Mouse (Mus musculus) CH12F3 (cell line): Measurements from ENCODE around the gene Gm4491.

ENCODE experiments used
- in situ Hi-C: fragments of 300-500 bp; cut with MboI; formaldehyde crosslinking; loops from 2 replicates; pipeline ENCODE4 v1.14.3; 2020; ENCODE audit warnings: low sequenced_read_pairs

Gm4491 gene

GRCm38 (mm10) chr14:57115823-57116544 lies at the start of gene Gm4491:
Gene Gm4491 (minus strand): TSS chr14:57115883.
- in situ Hi-C loops = loop anchor here (25.0 kb wide), 1 partner anchor 221 kb away; no protein-coding TSS in a partner anchor

GRCm38 (mm10) chr14:57161833-57162232 lies 46.1 kb upstream of the Gm4491 start:
- in situ Hi-C loops = no loop called here

- in situ Hi-C loops = no loop called here
Observed at GRCm38 (mm10) chr14:57161201-57161600, 45.5 kb upstream of the Gm4491 start.

GRCm38 (mm10) chr14:57154916-57155315 lies 39.2 kb upstream of the Gm4491 start:
- in situ Hi-C loops = no loop called here

- in situ Hi-C loops = no loop called here
Observed at GRCm38 (mm10) chr14:57145741-57146140, 30.1 kb upstream of the Gm4491 start.

- in situ Hi-C loops = no loop called here
Observed at GRCm38 (mm10) chr14:57135265-57135664, 19.6 kb upstream of the Gm4491 start.

GRCm38 (mm10) chr14:57133161-57133661 lies 17.5 kb upstream of the Gm4491 start, which contains the start of gene Gjb6:
Gene Gjb6 (minus strand): TSS chr14:57133611.
- in situ Hi-C loops = no loop called here

GRCm38 (mm10) chr14:57127383-57127782 lies 11.7 kb upstream of the Gm4491 start:
- in situ Hi-C loops = no loop called here

- in situ Hi-C loops = loop anchor here (25.0 kb wide), 1 partner anchor 215 kb away; no protein-coding TSS in a partner anchor
Observed at GRCm38 (mm10) chr14:57122295-57122694, 6.6 kb upstream of the Gm4491 start.

GRCm38 (mm10) chr14:57109194-57109593 lies 6.5 kb downstream of the Gm4491 start:
- in situ Hi-C loops = loop anchor here (25.0 kb wide), 1 partner anchor 228 kb away; no protein-coding TSS in a partner anchor

GRCm38 (mm10) chr14:57107916-57108315 lies 7.8 kb downstream of the Gm4491 start:
- in situ Hi-C loops = loop anchor here (25.0 kb wide), 1 partner anchor 229 kb away; no protein-coding TSS in a partner anchor

GRCm38 (mm10) chr14:57107091-57107490 lies 8.6 kb downstream of the Gm4491 start:
- in situ Hi-C loops = loop anchor here (25.0 kb wide), 1 partner anchor 230 kb away; no protein-coding TSS in a partner anchor

- in situ Hi-C loops = loop anchor here (25.0 kb wide), 1 partner anchor 232 kb away; no protein-coding TSS in a partner anchor
Observed at GRCm38 (mm10) chr14:57105721-57106120, 10.0 kb downstream of the Gm4491 start.

- in situ Hi-C loops = loop anchor here (25.0 kb wide), 1 partner anchor 232 kb away; no protein-coding TSS in a partner anchor
Observed at GRCm38 (mm10) chr14:57105111-57105510, 10.6 kb downstream of the Gm4491 start.

- in situ Hi-C loops = loop anchor here (25.0 kb wide), 1 partner anchor 233 kb away; no protein-coding TSS in a partner anchor
Observed at GRCm38 (mm10) chr14:57104106-57105023, 11.3 kb downstream of the Gm4491 start, which contains the start of gene Gjb2. Gene Gjb2 (minus strand): TSS chr14:57104702.

- in situ Hi-C loops = loop anchor here (25.0 kb wide), 1 partner anchor 234 kb away; no protein-coding TSS in a partner anchor
Observed at GRCm38 (mm10) chr14:57103711-57104105, 12.0 kb downstream of the Gm4491 start.

- in situ Hi-C loops = loop anchor here (25.0 kb wide), 1 partner anchor 234 kb away; no protein-coding TSS in a partner anchor
Observed at GRCm38 (mm10) chr14:57103121-57103520, 12.6 kb downstream of the Gm4491 start.

- in situ Hi-C loops = loop anchor here (25.0 kb wide), 1 partner anchor 236 kb away; no protein-coding TSS in a partner anchor
Observed at GRCm38 (mm10) chr14:57101623-57102022, 14.1 kb downstream of the Gm4491 start.

- in situ Hi-C loops = no loop called here
Observed at GRCm38 (mm10) chr14:57095855-57096254, 19.8 kb downstream of the Gm4491 start.

GRCm38 (mm10) chr14:57093029-57093428 lies 22.7 kb downstream of the Gm4491 start:
- in situ Hi-C loops = no loop called here

GRCm38 (mm10) chr14:57090001-57090400 lies 25.7 kb downstream of the Gm4491 start:
- in situ Hi-C loops = no loop called here
